Mouse (Mus musculus) cerebellum, adult 2 months (tissue): ENCODE measurements around the gene Simc1. TPM values are rescaled to one million over a fixed set of nuclear protein-coding genes. Genes with fewer than 3 reads are reported as not detected.
A peak's percentile ranks its signal among the peaks of the same experiment; 100 is the strongest.

ENCODE experiments used
- DNase-seq, 2 experiments: peaks; one replicate each; pipeline ENCODE4 v3.0.0; 2021
- H3K27ac ChIP-seq: fragments of 200-500 bp; 2 replicates; pipeline ENCODE4 v1.5.1; 2012; ENCODE audit warnings: low read length, control low read depth, inconsistent platforms; ENCODE audit not compliant: insufficient read depth
- H3K27me3 ChIP-seq: fragments of 200-500 bp; 2 replicates; pipeline ENCODE4 v1.6.1; 2012; ENCODE audit warnings: inconsistent platforms, mild to moderate bottlenecking, low read length, moderate library complexity; ENCODE audit not compliant: control insufficient read depth, insufficient read depth
- H3K4me1 ChIP-seq: fragments of 200-500 bp; 2 replicates; pipeline ENCODE4 v1.6.1; 2011; ENCODE audit warnings: low read length; ENCODE audit not compliant: control insufficient read depth, insufficient read depth
- H3K4me3 ChIP-seq: fragments of 200-500 bp; replicated peaks from 2 replicates; pipeline ENCODE3; 2011; ENCODE audit warnings: mild to moderate bottlenecking, low read depth, low read length, control low read depth; ENCODE audit not compliant: insufficient read depth
- CTCF ChIP-seq: fragments of 200-500 bp; IDR thresholded peaks from 2 replicates; pipeline ENCODE4 v1.5.1; 2011; ENCODE audit warnings: low read depth, mild to moderate bottlenecking, control low read depth, low read length, moderate library complexity, borderline replicate concordance; ENCODE audit not compliant: insufficient read depth
- POLR2A ChIP-seq: fragments of 200-500 bp; IDR thresholded peaks from 2 replicates; pipeline ENCODE4 v1.6.1; 2011; ENCODE audit warnings: low read length, control low read depth, borderline replicate concordance; ENCODE audit not compliant: insufficient read depth
- WGBS: fragments of 180-500 bp; shearing (Covaris S2); methylation state at CpG from one replicate; pipeline ENCODE4 v1.1.7; 2018; 5-methylcytosine and 5-hydroxymethylcytosine counted together
- polyA plus RNA-seq: library from polyadenylated mRNA; depleted of rRNA; stranded (reverse); fragments of >200 nt; gene quantifications from 2 replicates; pipeline ENCODE4 v1.2.3, GENCODE M21; 2012

Gene Simc1
- polyA plus RNA-seq, 1 experiment = 20.2 TPM

DNA sequence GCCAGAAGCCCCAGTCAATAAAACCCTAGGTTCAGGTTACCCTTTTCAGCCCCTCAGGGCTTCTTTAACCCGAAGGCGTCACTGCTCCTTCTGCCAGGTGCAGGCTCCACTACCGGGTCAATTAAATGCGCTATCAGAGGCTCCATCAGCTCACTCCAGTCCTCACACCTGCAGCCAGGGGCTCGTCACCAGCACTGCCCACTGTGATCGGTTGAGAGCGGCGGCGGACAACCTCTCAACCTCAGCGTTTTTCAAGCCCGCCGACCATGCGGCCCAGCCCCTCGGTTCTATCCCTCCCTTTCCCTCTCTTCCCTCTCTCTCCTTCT is 338 bp upstream of the Simc1 start:
- Histone ChIP-seq H3K27ac (no peak overlapping the region), H3K4me3 (peak overlapping the region; percentile 67), H3K4me1 (no peaks in the 10 kb centered on the region), H3K27me3 (no peaks in the 10 kb centered on the region)
- WGBS = 8% methylated on average over 14 of the region's 14 CpGs
- no peak for DNase-seq
- TF ChIP-seq POLR2A = no peak
- TF ChIP-seq CTCF = no peak

DNA sequence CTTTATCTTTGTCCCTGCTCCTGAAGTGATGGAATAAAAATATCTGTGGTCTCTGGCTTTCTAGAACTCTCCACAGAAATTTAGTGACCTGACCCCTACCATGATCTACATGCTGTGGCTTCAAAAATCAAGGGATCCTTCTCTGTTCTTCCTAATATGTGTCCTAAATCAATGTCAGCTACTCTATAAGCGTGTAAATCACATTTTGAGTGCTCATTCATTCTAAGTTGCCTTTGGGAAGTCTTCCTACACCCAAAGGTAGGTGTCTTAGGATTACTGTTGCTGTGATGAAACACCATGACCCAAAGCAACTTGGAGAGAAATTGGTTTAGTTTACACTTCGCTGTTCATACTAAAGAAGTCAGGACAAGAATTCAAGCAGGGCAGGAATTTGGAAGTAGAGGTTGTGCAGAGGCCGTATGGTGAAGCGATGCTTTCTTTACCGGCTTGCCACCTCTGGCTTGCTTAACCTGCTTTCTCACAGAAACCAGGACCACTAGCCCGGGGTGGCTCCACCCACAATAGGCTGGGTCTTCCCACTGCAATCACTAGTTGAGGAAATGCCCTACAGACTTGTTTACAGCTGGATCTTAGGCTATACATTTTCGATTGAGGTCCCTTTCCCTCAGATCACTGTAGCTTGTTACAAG is 1.2 kb downstream of the Simc1 start:
- no peak for DNase-seq
- Histone ChIP-seq H3K4me1 (no peaks in the 10 kb centered on the region), H3K4me3 (peak overlapping the region; percentile 67), H3K27me3 (no peaks in the 10 kb centered on the region), H3K27ac (no peak overlapping the region)
- WGBS = 74% methylated on average over 7 of the region's 7 CpGs
- TF ChIP-seq CTCF (no peak), POLR2A (no peak)

GRCm38 (mm10) chr13:54505920-54506319 is 2.3 kb downstream of the Simc1 start:
- 92% methylated on average over 1 of the region's 1 CpGs for WGBS
- DNase-seq = no peak
- H3K4me1 ChIP-seq = no peaks in the 10 kb centered on the region

DNA sequence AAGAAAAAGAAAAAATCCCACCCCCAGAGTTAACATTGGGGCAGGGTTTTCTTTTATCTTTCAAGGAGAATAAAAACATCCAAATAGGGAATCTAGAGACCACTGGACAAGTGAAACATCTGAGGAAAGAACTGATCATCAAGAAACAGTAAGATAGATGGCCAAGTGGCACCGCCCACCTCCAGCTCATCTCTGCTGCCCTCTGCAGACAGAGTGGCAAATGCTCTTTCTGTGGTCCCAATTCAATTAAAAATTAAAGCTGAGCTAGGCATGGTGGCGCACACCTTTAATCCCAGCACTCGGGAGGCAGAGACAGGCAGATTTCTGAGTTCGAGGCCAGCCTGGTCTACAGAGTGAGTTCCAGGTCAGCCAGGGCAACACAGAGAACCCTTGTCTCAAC is 16.6 kb downstream of the Simc1 start:
- TF ChIP-seq CTCF (peak; percentile 34; the same call in 1 of the 2 replicates), POLR2A (no peak)
- DNase-seq = no peak
- no peak overlapping the region for H3K27ac ChIP-seq
- H3K27me3 ChIP-seq = no peaks in the 10 kb centered on the region
- no peaks in the 10 kb centered on the region for H3K4me1 ChIP-seq
- H3K4me3 ChIP-seq = no peak overlapping the region
- 96% methylated on average over 4 of the region's 4 CpGs for WGBS

More at GRCm38 (mm10) chr13:54505920-54506319, 2.3 kb downstream of the Simc1 start:
- TF ChIP-seq CTCF (no peak), POLR2A (no peak)
- H3K4me3 ChIP-seq = no peak overlapping the region
- H3K27me3 ChIP-seq = no peaks in the 10 kb centered on the region
- H3K27ac ChIP-seq = no peak overlapping the region

DNA sequence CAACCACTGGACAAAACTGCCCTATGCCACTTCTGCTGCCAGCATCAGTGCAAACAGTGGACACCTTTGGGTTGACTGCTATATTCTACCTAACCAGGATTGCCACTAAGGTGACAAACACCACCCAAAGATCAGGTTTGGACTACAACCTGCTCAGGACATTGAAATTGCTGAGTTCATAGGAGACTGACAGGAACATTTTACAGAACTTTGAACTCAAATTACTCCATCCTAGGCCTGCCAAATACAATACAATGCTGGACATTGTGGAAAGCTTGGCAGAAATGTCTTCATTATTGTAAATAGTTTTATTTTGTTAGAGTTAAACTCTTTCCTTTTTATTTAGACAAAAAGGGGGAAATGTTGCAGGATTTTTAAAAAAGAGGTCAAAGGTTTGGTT is 17.6 kb downstream of the Simc1 start:
- Histone ChIP-seq H3K27ac (no peak overlapping the region), H3K27me3 (no peaks in the 10 kb centered on the region), H3K4me1 (no peaks in the 10 kb centered on the region), H3K4me3 (no peak overlapping the region)
- TF ChIP-seq POLR2A = no peak
- TF ChIP-seq CTCF = no peak
- DNase-seq = no peak

DNA sequence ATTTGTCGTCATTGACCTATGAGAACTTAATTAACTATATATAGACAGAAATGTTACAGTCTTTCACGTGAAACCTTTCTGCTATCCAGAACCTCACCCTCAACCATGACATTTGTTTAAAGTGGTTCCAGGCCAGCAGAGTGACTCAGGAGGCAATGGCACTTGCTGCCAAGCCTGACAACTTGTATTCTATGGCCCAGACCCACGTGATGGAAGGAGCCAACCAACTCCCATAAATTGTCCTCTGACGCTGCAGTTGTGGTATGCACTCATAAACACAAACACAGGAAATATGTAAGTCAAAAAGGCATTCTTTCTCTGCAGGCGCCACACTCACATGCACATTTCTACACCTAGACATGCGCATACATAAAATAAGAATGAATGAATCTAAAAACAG is 23.6 kb downstream of the Simc1 start:
- DNase-seq = no peak
- no peak for TF ChIP-seq CTCF
- TF ChIP-seq POLR2A = no peak
- WGBS = 74% methylated on average over 6 of the region's 6 CpGs

DNA sequence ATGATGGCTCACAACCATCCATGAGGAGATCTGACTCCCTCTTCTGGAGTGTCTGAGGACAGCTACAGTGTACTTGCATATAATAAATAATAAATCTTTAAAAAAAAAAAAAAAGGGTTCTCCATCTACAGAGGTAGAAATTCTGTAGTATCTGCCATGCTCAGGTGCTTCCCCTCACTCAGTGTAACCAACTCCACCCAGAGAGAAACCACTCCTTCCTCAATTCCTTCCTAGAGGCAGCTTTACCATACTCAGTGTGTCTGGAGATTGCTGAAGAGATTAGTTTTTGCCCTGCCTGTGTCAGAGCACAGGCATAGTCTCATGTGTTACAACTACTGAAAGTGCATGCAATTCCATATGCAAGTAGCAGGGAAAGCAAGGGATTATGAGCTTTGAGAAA is 28.6 kb downstream of the Simc1 start:
- TF ChIP-seq POLR2A (no peak), CTCF (no peak)
- no peak for DNase-seq
- Histone ChIP-seq H3K4me3 (no peak overlapping the region), H3K4me1 (no peaks in the 10 kb centered on the region), H3K27me3 (no peaks in the 10 kb centered on the region), H3K27ac (no peak overlapping the region)

More for the DNA sequence above, 23.6 kb downstream of the Simc1 start:
- Histone ChIP-seq H3K4me3 (no peak overlapping the region), H3K27me3 (no peaks in the 10 kb centered on the region), H3K4me1 (no peaks in the 10 kb centered on the region), H3K27ac (no peak overlapping the region)

DNA sequence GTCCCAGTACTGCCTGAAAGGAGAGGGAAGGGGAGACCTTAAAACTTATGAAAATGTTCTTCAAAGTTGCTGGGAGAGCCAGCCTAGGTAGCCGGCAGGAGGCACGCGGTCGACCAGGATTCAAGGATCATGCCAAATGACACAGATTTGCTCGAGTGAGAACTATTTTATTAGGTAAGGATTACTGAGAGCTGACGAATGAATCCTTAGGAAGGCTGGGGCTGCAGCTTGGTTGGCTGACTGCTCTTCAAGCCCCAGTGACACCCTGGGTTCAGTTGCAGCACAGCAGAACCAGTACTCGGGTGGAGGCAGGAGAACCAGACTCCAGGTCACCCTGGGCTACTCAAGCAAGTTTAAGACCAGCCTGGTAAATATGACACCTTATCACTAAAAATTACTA is 44.5 kb downstream of the Simc1 start:
- Histone ChIP-seq H3K27ac (no peak overlapping the region), H3K27me3 (no peaks in the 10 kb centered on the region), H3K4me1 (peaks cover 2% of the 10 kb centered on the region; the same call in 1 of the 2 replicates), H3K4me3 (no peak overlapping the region)
- WGBS = 54% methylated on average over 7 of the region's 7 CpGs
- TF ChIP-seq CTCF (no peak), POLR2A (no peak)
- no peak for DNase-seq

- H3K27me3 ChIP-seq = no peaks in the 10 kb centered on the region
- WGBS = 51% methylated on average over 9 of the region's 9 CpGs
- H3K4me3 ChIP-seq = no peak overlapping the region
- no peak for DNase-seq
- H3K27ac ChIP-seq = peak overlapping the region; percentile 86
- TF ChIP-seq CTCF (no peak), POLR2A (no peak)
- peaks cover 28% of the 10 kb centered on the region for H3K4me1 ChIP-seq
Observed at GRCm38 (mm10) chr13:54556176-54556575, 52.6 kb downstream of the Simc1 start.
